Mouse (Mus musculus) left cerebral cortex, postnatal 36 days (tissue): Measurements from ENCODE around the gene Gm20814. TPM values are rescaled to one million over a fixed set of nuclear protein-coding genes. Genes with fewer than 3 reads are reported as not detected.
"Not testable (repeated sequence)": the region's sequence is repeated elsewhere in the genome, so short reads cannot be mapped to it uniquely, and the experiment has no call there.

Experiments
- DNase-seq, 2 experiments: peaks; one replicate each; pipeline ENCODE4 v3.0.0; 2021 to 2022; ENCODE audit warnings: low spot score in 2 of 2, mixed read lengths in 1 of 2
- intact Hi-C: fragments of 180-260 bp; cut with DNase I; formaldehyde crosslinking; loops from one replicate; pipeline ENCODE4 v1.15.1; 2025
- total RNA-seq, 2 experiments: library from RNA; stranded (reverse); gene quantifications; 2 replicates each; pipeline ENCODE4 v1.2.3; 2021

The Gm20814 gene
- total RNA-seq: not detected

GRCm38 (mm10) chrY:75195556-75195955 lies at the start of gene Gm20814:
Gene Gm20814, plus strand, starts transcription at chrY:75195856.
- DNase-seq, intact Hi-C loops: not testable (repeated sequence)
